Mouse (Mus musculus) mouse embryonic stem cell (cell line): Measurements from ENCODE around the gene Irx5.

Experiments
- in situ Hi-C, 2 experiments: fragments of 300-500 bp; cut with MboI; formaldehyde crosslinking; loops; 1 replicate in 1 of 2; 3 replicates in 1 of 2; pipeline ENCODE4 v1.14.3; 2019 to 2020; ENCODE audit warnings: low sequenced_read_pairs in 2 of 2, low pct_unique_long_range_greater_than_20kb in 1 of 2, mixed read lengths in 1 of 2; ENCODE audit not compliant: unreplicated experiment in 1 of 2

Gene Irx5

GRCm38 (mm10) chr8:92357398-92357981 is at the start of gene Irx5:
Gene Irx5 (plus strand): TSS chr8:92357625.
- in situ Hi-C loops = loop anchor here (5.0 to 25.0 kb wide), 2 partner anchors 555 to 570 kb away; partner anchors contain the start of gene Irx3 (in 1 of the 2)

GRCm38 (mm10) chr8:92312178-92312577 is 45.2 kb upstream of the Irx5 start:
- in situ Hi-C loops = no loop called here

GRCm38 (mm10) chr8:92313707-92314106 is 43.7 kb upstream of the Irx5 start:
- in situ Hi-C loops = no loop called here

- in situ Hi-C loops = no loop called here
Measured at GRCm38 (mm10) chr8:92323751-92324150, 33.7 kb upstream of the Irx5 start.

- in situ Hi-C loops = no loop called here
Measured at GRCm38 (mm10) chr8:92327176-92327575, 30.2 kb upstream of the Irx5 start.

- in situ Hi-C loops = no loop called here
Measured at GRCm38 (mm10) chr8:92329273-92329672, 28.2 kb upstream of the Irx5 start.

GRCm38 (mm10) chr8:92331811-92332210 is 25.6 kb upstream of the Irx5 start:
- in situ Hi-C loops = no loop called here

- in situ Hi-C loops = no loop called here
Measured at GRCm38 (mm10) chr8:92333406-92333805, 24.0 kb upstream of the Irx5 start.

GRCm38 (mm10) chr8:92335079-92335478 is 22.3 kb upstream of the Irx5 start:
- in situ Hi-C loops = no loop called here

GRCm38 (mm10) chr8:92336041-92336440 is 21.4 kb upstream of the Irx5 start:
- in situ Hi-C loops = no loop called here

GRCm38 (mm10) chr8:92343544-92343943 is 13.9 kb upstream of the Irx5 start:
- in situ Hi-C loops = no loop called here

- in situ Hi-C loops = loop anchor here in 1 of 2 experiments (25.0 kb wide), 1 partner anchor 563 kb away; no protein-coding TSS in a partner anchor
Measured at GRCm38 (mm10) chr8:92349898-92350486, 7.4 kb upstream of the Irx5 start.

GRCm38 (mm10) chr8:92353405-92353804 is 4.0 kb upstream of the Irx5 start:
- in situ Hi-C loops = loop anchor here in 1 of 2 experiments (25.0 kb wide), 1 partner anchor 566 kb away; no protein-coding TSS in a partner anchor

GRCm38 (mm10) chr8:92354536-92355482 is 2.6 kb upstream of the Irx5 start:
- in situ Hi-C loops = loop anchor here (5.0 to 25.0 kb wide), 2 partner anchors 553 to 568 kb away; partner anchors contain the start of gene Irx3 (in 1 of the 2)

GRCm38 (mm10) chr8:92355701-92356612 is 1.5 kb upstream of the Irx5 start:
- in situ Hi-C loops = loop anchor here (5.0 to 25.0 kb wide), 2 partner anchors 554 to 569 kb away; partner anchors contain the start of gene Irx3 (in 1 of the 2)

- in situ Hi-C loops = loop anchor here (5.0 to 25.0 kb wide), 2 partner anchors 554 to 569 kb away; partner anchors contain the start of gene Irx3 (in 1 of the 2)
Measured at GRCm38 (mm10) chr8:92356613-92357375, 631 bp upstream of the Irx5 start.
